Mouse (Mus musculus) intestine, postnatal 0 days (tissue): ENCODE data around the gene Atp1a1. TPM values are rescaled to one million over a fixed set of nuclear protein-coding genes. Genes with fewer than 3 reads are reported as not detected.

Experiments
- ATAC-seq: fragments of 200-750 bp; cut with Nextera tagmentation; 2 replicates; pipeline ENCODE4 v1.8.0; 2017; ENCODE audit warnings: mild to moderate bottlenecking, moderate TSS enrichment, moderate library complexity
- H3K27ac ChIP-seq: fragments of 300-500 bp; sonication (generic); 2 replicates; pipeline ENCODE4 v1.5.1; 2014; ENCODE audit warnings: mild to moderate bottlenecking, low read depth, low read length, moderate library complexity
- H3K27me3 ChIP-seq: fragments of 300-500 bp; sonication (generic); replicated peaks from 2 replicates; pipeline ENCODE4 v1.6.1; 2014; ENCODE audit warnings: low read length, mixed read lengths; ENCODE audit not compliant: control insufficient read depth, insufficient read depth
- H3K36me3 ChIP-seq: fragments of 300-500 bp; sonication (generic); 2 replicates; pipeline ENCODE4 v1.6.1; 2014; ENCODE audit warnings: mild to moderate bottlenecking, moderate library complexity; ENCODE audit not compliant: control insufficient read depth, insufficient read depth
- H3K4me1 ChIP-seq: fragments of 300-500 bp; sonication (generic); replicated peaks from 2 replicates; pipeline ENCODE4 v1.6.1; 2014; ENCODE audit warnings: antibody characterized with exemption, low read length, mixed read lengths; ENCODE audit not compliant: control insufficient read depth, insufficient read depth
- H3K4me2 ChIP-seq: fragments of 300-500 bp; sonication (generic); replicated peaks from 2 replicates; pipeline ENCODE4 v1.6.1; 2014; ENCODE audit warnings: low read depth, mild to moderate bottlenecking, moderate library complexity
- H3K4me3 ChIP-seq: fragments of 300-500 bp; sonication (generic); 2 replicates; pipeline ENCODE4 v1.5.1; 2014; ENCODE audit warnings: low read depth, low read length
- H3K9ac ChIP-seq: fragments of 300-500 bp; sonication (generic); 2 replicates; pipeline ENCODE4 v1.6.1; 2014; ENCODE audit warnings: mild to moderate bottlenecking, low read depth, low read length
- H3K9me3 ChIP-seq: fragments of 300-500 bp; sonication (generic); 2 replicates; pipeline ENCODE4 v1.6.1; 2016; ENCODE audit warnings: mixed run types; ENCODE audit not compliant: control insufficient read depth
- CTCF ChIP-seq: sonication (generic); IDR thresholded peaks from 2 replicates; pipeline ENCODE4 v1.5.1; 2016; ENCODE audit warnings: low read depth, mild to moderate bottlenecking, control low read depth, antibody characterized with exemption, moderate library complexity
- WGBS: fragments of 180-500 bp; shearing (Covaris S2); extraction: QIAGEN DNeasy Blood & Tissue Kit; methylation state at CpG from one replicate; pipeline ENCODE4 v1.1.7; 2014; 5-methylcytosine and 5-hydroxymethylcytosine counted together
- polyA plus RNA-seq: library from polyadenylated mRNA; unstranded; fragments of >200 nt; fragmentation: Nextera tagmentation; extraction: Ambion mirVana; gene quantifications from 2 replicates; pipeline ENCODE4 v1.2.1, GENCODE M21; 2015

Gene Atp1a1
- polyA plus RNA-seq, 1 experiment from 2014 or later = 318 TPM

GRCm38 (mm10) chr3:101540568-101540967, 63.9 kb downstream of the Atp1a1 start:
- no peak overlapping the region for H3K4me2 ChIP-seq
- no peaks in the 10 kb centered on the region for H3K9me3 ChIP-seq
- TF ChIP-seq CTCF = no peak
- H3K36me3 ChIP-seq = no peaks in the 10 kb centered on the region
- H3K4me3 ChIP-seq = no peak overlapping the region
- no peak overlapping the region for H3K9ac ChIP-seq
- no peaks in the 10 kb centered on the region for H3K27me3 ChIP-seq
- no peak for ATAC-seq
- H3K27ac ChIP-seq = no peak overlapping the region
- no peaks in the 10 kb centered on the region for H3K4me1 ChIP-seq
- WGBS = 77% methylated on average over 4 of the region's 4 CpGs

- no peaks in the 10 kb centered on the region for H3K4me1 ChIP-seq
- TF ChIP-seq CTCF = no peak
- WGBS = 91% methylated on average over 7 of the region's 7 CpGs
Observed at GRCm38 (mm10) chr3:101536322-101536721, 68.2 kb downstream of the Atp1a1 start.

GRCm38 (mm10) chr3:101534311-101534710, 70.2 kb downstream of the Atp1a1 start:
- Histone ChIP-seq H3K27ac (no peak overlapping the region), H3K9ac (no peak overlapping the region), H3K4me2 (no peak overlapping the region), H3K27me3 (no peaks in the 10 kb centered on the region), H3K9me3 (no peaks in the 10 kb centered on the region), H3K4me1 (peaks cover under 1% of the 10 kb centered on the region; the same call in 1 of the 2 replicates), H3K4me3 (no peak overlapping the region), H3K36me3 (no peaks in the 10 kb centered on the region)
- no peak for ATAC-seq
- WGBS = 94% methylated on average over 9 of the region's 9 CpGs
- TF ChIP-seq CTCF = no peak

More at GRCm38 (mm10) chr3:101536322-101536721, 68.2 kb downstream of the Atp1a1 start:
- no peak overlapping the region for H3K9ac ChIP-seq
- H3K27me3 ChIP-seq = no peaks in the 10 kb centered on the region
- H3K9me3 ChIP-seq = no peaks in the 10 kb centered on the region
- no peaks in the 10 kb centered on the region for H3K36me3 ChIP-seq
- no peak overlapping the region for H3K4me2 ChIP-seq
- ATAC-seq = no peak
- H3K27ac ChIP-seq = no peak overlapping the region
- H3K4me3 ChIP-seq = no peak overlapping the region

- no peak overlapping the region for H3K4me2 ChIP-seq
- no peaks in the 10 kb centered on the region for H3K36me3 ChIP-seq
- H3K27me3 ChIP-seq = no peaks in the 10 kb centered on the region
- 92% methylated on average over 2 of the region's 2 CpGs for WGBS
- no peak overlapping the region for H3K27ac ChIP-seq
- TF ChIP-seq CTCF = no peak
- ATAC-seq = no peak
- H3K9ac ChIP-seq = no peak overlapping the region
- no peak overlapping the region for H3K4me3 ChIP-seq
- H3K4me1 ChIP-seq = peaks cover 5% of the 10 kb centered on the region; the same call in 1 of the 2 replicates
- H3K9me3 ChIP-seq = no peaks in the 10 kb centered on the region
Observed at GRCm38 (mm10) chr3:101533373-101533772, 71.1 kb downstream of the Atp1a1 start.

GRCm38 (mm10) chr3:101530928-101531327, 73.6 kb downstream of the Atp1a1 start:
- no peak for TF ChIP-seq CTCF
- peaks cover 16% of the 10 kb centered on the region; the same call in 1 of the 2 replicates for H3K4me1 ChIP-seq
- no peaks in the 10 kb centered on the region for H3K36me3 ChIP-seq
- no peak overlapping the region for H3K4me3 ChIP-seq
- no peaks in the 10 kb centered on the region for H3K9me3 ChIP-seq
- 65% methylated on average over 10 of the region's 10 CpGs for WGBS
- no peaks in the 10 kb centered on the region for H3K27me3 ChIP-seq
- H3K27ac ChIP-seq = no peak overlapping the region
- H3K9ac ChIP-seq = no peak overlapping the region
- no peak for ATAC-seq
- H3K4me2 ChIP-seq = no peak overlapping the region

- H3K4me3 ChIP-seq = no peak overlapping the region
- no peak for TF ChIP-seq CTCF
Observed at GRCm38 (mm10) chr3:101528900-101529594, 75.4 kb downstream of the Atp1a1 start.

More at GRCm38 (mm10) chr3:101528900-101529594, 75.4 kb downstream of the Atp1a1 start:
- 25% methylated on average over 8 of the region's 8 CpGs for WGBS
- Histone ChIP-seq H3K9me3 (no peaks in the 10 kb centered on the region), H3K36me3 (no peaks in the 10 kb centered on the region), H3K4me1 (peaks cover 16% of the 10 kb centered on the region; the same call in 1 of the 2 replicates), H3K27me3 (no peaks in the 10 kb centered on the region), H3K9ac (no peak overlapping the region), H3K4me2 (no peak overlapping the region), H3K27ac (0 out of 2 replicates have a peak overlapping the region, but pooled peaks have one; percentile 3)
- no peak for ATAC-seq
